Mouse (Mus musculus) B cell, adult 2 months (primary cell): ENCODE measurements at regions not wholly inside any gene's neighbourhood (a gene's known extent, or its start where the extent isn't known, plus 50 kb on each side); places are given as distances from the start of the nearest gene placed in this dataset.
"Not testable (repeated sequence)": the region's sequence is repeated elsewhere in the genome, so short reads cannot be mapped to it uniquely, and the experiment has no call there.

Experiments used
- DNase-seq, 2 experiments: peaks; one replicate each; pipeline ENCODE4 v3.0.0; 2022

DNA sequence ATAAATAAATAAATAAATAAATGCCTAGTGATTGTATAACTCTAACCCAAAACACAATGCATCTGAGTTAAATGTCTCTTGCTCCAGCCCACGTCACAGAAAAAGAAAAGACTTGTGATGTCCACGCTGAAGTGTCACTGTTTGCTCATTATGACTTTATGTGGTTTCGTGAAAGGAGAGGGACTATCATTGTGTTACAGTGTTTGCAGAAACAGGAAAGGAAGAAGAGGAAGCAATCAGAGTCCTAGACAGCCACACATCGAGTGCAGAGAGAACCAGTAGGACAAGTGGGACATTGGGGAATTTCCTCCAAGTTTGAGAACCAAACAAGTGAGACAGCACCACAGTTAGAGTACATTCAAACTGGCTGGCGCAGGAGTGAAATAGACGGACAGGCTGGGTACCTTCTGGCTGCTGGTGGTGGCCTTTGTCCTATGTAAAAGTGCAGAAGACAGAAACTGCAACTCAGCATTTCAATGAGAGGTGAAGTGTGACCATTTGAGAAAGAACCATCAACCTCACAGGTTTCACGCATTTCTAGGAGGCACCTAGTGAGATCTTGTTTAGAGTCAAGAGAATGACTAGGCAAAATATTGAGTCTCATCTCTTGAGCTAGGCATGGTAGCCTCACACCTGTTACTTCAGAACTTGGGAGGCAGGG, 59.6 kb downstream of the Fasl start:
- DNase-seq = peak in 1 of 2 experiments; percentile 24

DNA sequence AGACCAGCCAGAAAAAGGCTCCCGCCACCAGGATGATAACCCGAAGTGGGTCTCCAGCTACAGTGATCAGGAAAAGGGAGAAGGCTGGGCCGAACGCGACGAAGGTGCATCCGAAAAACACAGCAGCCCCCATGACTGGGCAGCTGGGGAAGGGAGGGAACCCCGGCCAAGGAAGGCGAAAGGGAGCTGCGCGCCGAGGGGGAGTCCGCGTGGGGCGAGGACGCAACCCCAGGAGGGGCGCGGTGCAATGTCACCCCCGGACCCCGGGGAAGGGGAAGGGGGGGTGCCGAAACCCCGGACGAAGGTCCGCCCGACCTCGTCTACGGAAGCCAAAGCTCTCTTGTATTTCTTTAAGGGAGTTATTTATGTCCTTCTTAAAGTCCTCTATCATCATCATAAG, 60.9 kb downstream of the Fasl start:
- DNase-seq = not testable (repeated sequence)

DNA sequence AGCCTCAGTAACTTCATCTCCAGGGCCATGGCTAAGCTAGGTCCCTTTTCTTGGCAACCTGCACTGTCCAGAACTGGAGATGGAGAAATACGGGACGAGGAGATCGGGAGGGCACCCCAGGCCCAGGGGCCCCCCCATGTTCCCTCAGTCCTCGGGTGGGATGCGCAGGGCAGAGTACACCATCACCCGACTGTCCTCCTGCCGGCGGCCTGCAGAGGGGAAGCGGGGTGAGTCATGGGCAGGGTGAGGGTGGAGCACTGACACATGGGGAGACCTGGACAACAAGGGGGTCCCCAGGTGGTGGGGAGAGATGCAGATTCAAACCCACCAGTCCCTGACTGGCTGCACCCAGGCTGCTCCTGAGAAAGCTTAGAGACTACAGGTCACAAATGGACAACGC, 62.2 kb downstream of the Fasl start:
- not testable (repeated sequence) for DNase-seq

DNA sequence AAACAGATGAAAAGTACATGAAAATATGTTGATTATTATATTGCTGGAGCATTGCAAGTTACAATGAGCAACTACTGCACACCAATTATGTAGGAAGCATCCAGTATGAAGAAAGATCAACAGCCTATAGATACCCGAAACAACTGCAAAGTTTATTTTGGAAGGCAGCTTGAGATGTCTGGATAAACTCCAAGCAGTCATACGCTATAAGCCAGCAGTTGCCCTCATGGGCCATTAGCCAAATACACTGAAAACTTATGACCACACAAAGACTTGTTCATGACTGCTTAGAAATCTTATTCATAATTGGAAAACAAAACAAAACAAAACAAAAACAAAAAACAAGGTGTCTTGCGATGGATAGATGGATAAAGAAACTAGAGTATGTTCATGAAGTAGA, 68.4 kb downstream of the Fasl start:
- DNase-seq = no peak

DNA sequence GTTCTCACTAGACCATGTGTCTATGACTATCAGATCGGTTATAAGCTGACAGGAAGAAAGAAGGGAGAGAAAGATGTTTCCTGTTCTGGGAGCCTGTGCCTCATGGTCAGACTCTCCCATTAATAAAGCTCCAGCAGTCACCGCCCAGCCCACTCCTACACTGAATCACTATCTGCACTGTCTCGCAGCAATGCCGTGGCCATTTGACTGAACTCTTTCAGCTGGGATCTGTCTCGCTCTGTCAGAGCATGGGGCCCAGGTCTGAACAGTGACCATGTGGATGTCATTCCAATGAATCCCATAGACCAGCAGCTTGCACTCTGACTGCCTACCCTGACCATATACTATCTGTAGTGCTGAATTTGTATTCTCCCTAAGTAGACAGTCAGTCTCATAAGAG, 70.0 kb downstream of the Fasl start:
- no peak for DNase-seq

DNA sequence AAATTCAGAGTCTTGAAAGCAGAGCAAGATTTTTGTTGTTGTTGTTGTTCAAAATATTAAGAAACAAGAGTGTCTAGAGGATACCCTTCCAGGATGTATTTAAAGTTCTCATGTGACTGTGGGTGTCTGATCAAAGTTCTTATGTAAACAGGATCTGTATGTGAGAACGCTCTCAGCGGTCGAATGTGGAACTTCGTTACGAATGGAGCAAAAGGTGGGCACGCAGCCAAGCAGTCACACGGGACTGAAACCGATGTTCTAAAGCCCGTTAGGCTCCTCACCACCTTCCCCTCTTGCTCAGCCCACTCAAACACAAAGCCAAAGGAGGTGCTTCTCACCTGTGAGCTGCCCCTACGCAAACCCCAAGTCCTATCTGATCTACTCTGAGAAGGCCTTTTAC, 75.4 kb downstream of the Fasl start:
- peak; percentile 69 to 74 for DNase-seq

DNA sequence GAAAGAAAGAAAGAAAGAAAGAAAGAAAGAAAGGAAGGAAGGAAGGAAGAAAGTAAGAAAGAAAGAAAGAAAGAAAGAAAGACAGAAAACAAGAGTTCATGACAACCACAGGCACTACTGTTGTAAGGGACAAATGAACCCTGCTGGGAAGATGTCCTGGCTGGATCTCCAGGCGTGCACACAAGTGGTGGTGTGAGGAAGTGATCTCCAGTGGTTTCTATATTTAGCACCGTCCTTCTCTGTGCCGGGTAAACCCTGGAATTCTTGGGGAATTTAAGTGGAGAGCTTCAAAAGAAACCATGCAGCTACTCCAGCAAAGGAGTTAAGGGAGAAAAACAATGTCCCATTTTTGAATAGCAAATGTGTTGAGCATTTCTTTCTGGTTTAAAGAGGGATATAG, 76.0 kb downstream of the Fasl start:
- DNase-seq = no peak

DNA sequence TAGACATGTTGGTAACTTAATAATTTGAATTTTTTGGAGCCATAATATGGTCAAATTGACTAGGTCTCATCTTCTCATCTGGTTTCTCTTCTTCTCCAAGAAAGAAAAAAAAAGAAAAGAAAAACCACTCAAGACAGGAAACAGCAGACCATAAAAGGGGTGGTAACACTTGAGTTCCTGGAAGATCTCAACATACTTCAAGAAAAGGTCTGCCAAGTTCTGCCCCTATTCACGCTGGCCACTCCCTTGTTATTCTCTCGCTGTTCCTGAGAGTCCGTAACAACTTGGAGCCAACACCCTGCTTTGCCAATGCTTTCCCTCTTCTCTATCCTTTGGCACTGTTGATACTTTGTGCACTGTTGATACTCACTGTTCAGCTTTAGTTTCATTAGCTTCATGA, 81.2 kb downstream of the Fasl start:
- DNase-seq = no peak

DNA sequence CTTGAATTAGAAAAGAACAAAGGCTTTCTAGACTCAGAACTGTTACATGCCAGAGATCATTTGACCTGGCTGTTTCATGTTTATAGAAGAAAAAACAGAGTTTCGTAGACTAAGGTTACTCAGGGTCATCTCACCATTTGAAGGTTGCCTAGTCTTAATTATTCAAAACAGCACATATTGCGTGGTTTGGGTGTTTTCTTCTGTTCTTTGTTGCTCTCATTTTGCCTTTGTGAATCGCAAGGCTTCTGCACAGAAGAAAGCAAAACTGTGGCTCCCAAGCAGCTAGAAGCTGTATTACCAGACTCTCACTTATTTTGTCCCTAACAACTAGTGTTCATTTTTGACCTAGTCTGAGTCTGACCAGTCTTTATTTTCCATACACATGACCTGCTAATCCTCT, 83.3 kb downstream of the Fasl start:
- DNase-seq = no peak

DNA sequence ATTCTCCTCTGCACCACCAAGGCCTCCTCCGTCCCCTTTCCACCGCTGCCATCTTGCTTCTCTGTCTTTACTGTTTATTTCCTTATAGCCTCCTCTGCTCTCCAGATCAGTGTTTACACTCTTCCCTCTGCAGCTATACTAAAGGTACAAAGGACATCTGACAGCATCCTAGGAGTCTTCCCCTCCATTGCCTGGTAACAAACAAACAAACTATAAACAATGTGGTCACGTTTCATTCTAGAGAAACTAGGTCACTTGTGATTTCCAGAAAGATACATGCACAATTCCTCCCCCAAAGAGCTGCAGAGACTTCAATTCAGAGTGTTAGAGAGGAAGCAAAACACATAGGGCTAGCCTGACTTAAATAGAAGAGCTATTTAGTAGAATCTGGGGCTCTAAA, 83.8 kb downstream of the Fasl start:
- no peak for DNase-seq

DNA sequence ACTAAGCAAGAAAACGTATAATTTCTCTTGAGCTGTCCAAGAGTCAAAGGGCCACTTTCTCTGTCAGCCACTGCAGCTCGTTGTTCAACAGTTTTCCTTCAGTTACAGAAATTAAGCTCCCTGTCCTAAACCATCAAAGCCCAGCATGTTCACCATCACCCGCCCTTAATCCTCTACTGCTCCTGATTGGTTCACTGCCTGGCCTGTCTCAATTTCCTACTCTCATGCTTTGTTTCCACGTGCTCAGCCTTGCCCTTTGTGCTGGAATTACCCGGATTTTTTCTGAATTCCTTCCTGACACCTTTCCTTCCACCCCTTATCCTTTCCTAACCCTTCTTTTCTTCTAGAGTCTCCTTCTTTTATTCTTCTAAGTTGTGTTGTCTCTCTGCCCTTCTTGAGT, 92.4 kb downstream of the Fasl start:
- DNase-seq = no peak

DNA sequence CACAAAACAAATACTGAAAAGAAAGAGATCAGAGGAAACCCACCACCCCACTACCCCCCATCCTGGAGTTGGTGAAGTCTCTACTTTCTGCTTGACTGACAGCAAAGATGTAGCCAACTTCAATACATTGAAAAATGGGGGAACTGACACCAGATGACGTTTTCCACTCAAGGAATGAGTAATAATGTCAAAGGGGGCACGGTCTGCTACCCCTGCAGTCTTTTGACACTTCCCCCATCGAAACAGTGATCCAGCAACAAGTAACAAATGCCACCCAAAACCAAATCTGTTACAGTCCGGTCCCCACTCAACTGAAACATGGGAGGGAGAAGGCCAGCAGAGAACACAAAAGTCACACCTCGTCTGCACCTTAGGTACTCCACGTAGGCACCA, 94.5 kb downstream of the Fasl start:
- peak; percentile 23 to 26 for DNase-seq

DNA sequence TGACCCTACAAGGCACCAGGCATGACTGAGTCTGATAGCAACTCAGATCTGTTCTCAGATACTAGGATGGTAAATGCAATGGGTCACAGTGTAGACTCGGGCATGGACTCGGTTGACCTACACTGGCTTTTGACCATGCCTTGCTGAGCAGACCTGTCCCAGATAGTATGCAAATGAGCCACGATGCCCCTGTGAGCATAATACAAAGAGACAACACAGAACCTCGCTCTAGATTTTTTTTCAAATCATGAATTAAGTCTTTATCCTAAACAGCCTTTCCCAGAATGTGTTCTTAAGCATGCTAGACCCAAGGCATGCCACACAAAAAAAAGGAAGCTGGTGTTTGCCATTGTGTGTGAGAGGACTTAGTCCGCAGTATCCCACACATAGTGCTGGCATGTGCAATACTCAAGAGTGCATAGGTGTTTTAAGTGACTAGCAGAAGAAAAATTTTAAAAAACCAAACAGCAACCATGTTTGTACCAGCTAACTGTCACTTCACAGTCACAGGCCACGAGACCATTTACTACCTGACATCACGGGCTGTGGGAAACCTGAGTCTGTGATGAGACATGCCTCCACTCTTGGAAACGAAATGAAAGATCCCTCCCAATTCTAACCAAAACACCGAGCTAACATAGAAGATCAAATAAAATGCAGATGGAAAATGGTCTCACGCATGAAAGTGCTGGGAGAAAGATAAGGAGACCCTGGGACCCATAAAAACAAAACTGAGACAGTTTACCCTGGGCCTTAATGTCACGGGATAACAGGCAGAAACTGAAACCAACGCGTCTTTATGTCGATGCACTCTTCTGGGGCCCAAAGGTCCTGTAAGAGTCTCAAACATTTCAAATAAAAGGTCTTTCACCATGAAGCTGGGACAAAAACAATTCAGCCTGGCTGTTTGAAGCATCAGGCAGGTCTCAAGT, 95.2 kb downstream of the Fasl start:
- DNase-seq = no peak

DNA sequence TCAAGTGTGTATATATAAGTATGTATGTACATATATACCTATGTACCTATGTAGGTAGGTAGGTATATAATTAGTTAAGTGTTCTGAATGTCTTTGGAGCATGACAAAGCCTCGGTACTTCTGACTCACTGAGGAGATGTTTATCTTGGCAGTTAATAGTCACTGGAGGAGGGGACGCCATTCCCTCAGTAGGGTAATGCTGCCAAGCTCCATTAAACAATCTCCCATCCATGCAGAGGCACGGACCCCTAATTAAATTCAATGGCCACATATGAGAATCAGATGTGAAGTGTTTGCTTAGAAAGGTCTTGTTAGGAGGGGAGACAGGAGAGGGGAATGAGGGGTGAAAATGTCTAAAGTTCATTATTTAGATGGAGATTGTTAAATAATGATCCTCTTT, 99.3 kb downstream of the Fasl start:
- no peak for DNase-seq

DNA sequence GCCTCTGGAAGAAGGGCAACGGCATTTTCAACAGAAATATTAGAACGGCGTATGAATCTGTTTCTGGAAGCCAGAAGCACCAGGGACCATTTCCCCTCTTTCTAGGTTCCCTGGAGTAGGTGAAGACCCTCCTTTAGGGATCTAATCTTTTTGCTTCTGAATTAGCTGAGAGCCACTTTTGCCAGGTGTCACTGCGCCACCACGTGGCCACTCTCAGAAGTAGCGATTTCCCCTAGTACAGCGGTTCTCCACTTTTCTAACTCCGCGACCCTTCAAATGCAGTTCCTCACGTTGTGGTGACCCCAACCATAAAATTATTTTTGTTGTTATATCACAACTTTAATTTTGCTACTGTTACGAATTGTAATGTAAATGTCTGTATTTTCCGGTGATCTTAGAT, 100.7 kb downstream of the Fasl start:
- DNase-seq = peak; percentile 80

DNA sequence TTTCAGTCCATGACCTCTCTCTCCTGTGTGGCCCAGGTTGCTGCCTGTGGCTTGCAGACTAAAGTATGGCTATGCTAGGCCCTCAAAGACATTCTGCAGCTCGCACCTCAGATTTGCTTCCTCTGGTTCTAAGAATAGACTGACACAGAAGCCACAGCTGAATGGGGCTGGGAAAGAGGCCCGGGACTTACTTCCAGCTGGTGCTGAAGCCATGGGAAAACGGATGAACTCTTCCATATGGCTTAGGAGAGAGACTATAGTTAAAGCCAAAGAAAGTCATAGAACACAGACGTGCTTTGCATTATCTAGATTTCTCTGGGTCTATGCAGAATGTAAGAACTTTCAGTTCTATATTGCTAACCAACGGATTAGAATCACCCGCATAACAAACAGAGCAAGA, 107.7 kb downstream of the Fasl start:
- no peak for DNase-seq

DNA sequence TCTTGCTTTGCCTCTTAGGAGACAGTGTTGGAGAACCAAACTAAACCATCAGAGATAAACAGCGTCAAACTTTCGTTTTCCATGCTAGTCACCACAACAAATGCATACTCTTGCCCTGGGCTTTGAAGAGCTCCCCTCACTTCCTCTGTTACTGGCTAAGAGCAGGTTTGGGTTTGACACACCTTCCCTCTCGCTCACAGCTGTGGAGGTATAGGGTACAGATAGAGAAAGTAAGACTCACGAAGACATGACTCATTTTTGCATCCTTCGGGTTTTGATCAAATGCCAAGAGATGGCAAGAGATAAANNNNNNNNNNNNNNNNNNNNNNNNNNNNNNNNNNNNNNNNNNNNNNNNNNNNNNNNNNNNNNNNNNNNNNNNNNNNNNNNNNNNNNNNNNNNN, 117.4 kb downstream of the Fasl start:
- no peak for DNase-seq

DNA sequence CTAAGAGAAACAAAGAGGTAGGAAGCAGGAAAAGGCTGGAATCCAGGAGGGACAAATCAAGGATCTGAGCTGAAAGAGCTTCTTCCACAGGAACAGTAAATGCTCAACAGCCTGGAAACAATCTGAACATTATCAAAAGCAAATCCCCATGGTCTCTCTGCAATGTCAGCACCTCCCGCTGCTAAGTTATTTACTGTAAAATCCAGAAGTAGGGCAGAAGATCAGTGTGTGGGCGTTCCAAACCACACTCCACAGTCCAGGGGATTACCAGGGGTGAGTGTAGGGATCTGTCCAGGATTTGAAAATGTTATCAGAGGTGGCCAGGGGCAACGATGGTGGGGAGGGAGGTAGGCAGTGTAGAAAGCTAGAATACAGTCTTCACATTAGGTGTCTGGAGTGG, 124.0 kb downstream of the Fasl start:
- DNase-seq = no peak

DNA sequence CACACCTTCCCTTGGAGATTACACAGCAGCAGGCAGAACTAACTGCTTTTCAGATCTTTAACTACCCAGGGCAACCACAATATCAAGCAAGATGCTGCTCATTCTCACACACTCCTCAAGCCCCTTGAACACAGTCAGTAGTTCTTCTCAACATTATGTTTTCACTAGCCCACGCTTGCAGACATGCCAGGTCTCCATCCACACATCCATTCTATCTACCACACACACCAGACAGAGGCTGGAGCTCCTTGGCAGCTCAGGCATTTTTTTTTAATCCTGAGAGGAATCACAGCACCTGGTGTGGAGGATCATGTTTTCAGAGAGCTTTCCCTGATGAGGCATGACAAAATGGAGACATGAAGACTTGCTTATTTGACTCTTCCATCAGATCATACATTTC, 124.9 kb downstream of the Fasl start:
- DNase-seq = no peak

DNA sequence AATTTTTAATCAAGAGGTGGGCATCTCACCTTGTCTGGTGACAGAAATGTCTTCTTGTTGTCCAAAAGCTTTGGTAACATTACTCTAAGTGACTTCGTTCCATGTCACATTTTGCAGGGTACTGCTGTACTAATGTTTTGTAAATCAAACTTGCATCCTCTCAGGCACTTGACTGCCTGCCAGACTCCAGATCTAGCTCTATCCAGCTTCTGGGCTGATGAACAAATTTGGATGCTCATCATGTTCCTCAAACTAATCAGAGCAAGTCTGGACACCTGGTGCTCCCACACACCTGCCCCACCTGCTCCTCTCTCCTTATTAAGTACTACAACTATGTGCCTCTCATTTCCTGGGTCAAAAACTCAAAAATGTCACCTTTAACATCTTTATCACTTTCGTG, 126.1 kb downstream of the Fasl start:
- DNase-seq = no peak

DNA sequence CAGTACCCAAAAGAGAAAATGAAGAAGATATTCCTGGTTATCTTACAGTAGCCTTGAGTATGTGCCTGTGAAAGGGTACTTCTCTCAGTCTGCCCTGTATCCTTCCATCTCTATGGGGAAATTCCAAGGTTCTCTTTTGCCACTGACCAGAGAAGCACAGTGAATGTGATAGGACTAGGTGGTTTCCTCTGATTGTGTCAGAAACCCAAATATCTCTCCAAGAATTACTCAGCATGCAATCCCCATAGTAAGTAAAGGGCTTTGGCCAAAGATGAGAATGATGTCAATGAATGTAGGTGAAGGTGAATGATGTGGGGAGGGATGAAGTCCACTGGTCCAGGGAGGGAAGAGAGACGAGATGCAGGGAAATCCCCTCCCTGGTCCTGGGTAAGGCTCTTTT, 130.8 kb downstream of the Fasl start:
- no peak for DNase-seq

DNA sequence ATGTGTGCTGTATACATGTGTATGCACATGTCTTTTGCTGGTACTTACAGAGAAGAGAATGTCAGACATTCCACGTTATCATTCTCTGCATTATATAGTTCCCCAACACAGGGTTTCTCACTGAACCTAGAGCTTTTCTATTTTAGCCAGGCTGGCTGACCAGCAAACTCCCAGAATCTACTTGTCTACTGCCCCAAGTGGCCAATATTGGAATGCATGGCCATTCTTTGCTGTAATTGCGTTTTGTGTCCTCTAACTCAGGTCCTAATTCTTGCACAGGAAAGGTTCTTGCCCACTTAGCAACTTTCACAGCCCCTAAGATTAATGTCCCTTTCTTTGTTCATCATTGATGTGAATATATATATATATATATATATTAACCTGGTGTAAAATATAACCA, 138.9 kb downstream of the Fasl start:
- peak in 1 of 2 experiments; percentile 4 for DNase-seq

DNA sequence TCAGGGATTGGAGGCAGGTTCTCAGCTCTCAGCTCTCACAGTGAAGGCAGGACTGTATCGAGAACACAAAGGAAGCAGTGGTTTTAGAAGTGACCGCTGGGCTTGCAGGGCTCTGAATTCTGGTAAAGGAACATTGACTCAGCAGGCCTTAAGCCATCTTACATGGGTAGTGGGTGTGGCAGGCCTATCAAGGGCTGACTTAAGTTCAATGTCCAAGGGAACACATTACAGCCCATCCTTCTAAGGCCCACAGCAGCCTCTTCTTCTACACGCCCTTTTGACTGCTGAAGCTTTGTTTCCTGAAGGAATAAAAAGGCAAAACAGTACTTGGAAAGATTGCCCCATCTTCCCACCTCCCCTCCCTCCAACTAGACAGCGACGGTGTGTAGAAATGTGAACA, 137.6 kb downstream of the Tnfsf18 start:
- DNase-seq = no peak

DNA sequence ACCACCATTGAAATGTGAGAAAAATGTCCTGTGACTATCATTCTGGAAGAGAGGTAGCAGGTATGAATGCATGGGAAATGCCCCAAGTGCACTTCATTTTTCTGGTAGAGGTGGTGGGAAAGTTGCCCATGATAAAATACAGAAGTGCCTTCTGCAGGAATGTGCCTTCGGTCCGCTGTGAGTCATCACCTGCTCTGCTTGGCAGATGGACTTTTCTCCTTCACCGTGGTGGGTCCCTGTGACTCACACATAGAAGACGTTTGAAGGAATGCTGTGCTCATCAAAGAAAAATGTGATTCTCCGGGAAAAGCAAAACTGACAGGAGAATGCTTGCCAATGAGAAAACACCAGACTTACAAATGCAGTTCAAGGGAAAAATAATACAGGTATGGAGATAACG, 126.8 kb downstream of the Tnfsf18 start:
- no peak for DNase-seq

DNA sequence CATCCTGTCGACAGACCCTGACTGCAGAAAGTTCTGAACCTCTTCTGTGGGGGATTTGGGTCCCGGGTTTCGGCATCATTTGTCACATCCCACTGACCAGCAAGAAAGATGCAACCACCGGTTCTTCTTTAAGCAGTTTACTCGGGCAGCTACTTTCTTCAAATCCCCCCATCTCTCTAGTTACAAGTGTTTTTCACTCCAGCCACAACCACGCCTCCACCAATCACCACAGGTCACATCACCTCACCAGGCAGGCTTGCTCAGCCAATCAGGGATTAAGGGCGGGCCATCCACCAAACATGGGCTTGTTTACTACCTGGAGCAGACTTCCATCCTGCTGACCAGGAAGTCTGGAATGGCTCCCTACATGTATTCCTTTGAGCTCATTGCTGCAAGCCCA, 119.6 kb downstream of the Tnfsf18 start:
- DNase-seq = not testable (repeated sequence)
